Mouse (Mus musculus): ENCODE measurements around the gene Gm6205.
"Not testable (repeated sequence)": the region's sequence is repeated elsewhere in the genome, so short reads cannot be mapped to it uniquely, and the experiment has no call there.

The Gm6205 gene

GRCm38 (mm10) chr5:94648082-94648481, at the start of gene Gm6205:
Gm6205 (plus strand) TSS chr5:94648382.
- not testable (repeated sequence) for DNase-seq (ENCODE audit: low read depth)

GRCm38 (mm10) chr5:94616242-94616641, 31.9 kb upstream of the Gm6205 start, which contains the start of gene Gm3147:
Gm3147 (minus strand) TSS chr5:94616342.
- DNase-seq (ENCODE audit: low read depth) = not testable (repeated sequence)

GRCm38 (mm10) chr5:94623679-94624078, 24.5 kb upstream of the Gm6205 start, which contains the start of gene Gm6509:
Gm6509 (plus strand) TSS chr5:94623979.
- not testable (repeated sequence) for DNase-seq (ENCODE audit: low read depth)

All from c-Kit-positive CD71-negative TER-119-negative erythroid progenitor cells, embryonic 14.5 days (primary cell).